Mouse (Mus musculus): ENCODE data around the gene Gdf2. TPM values are rescaled to one million over a fixed set of nuclear protein-coding genes. Genes with fewer than 3 reads are reported as not detected.

Gdf2 gene
- not detected in 2 replicates for total RNA-seq (2012; rRNA removed)
- not detected for polyA plus RNA-seq (2012; ENCODE audit: insufficient read depth in 1 of 2, insufficient read length in 2 of 2, low read depth in 1 of 2, low replicate concordance in 2 of 2, missing spikeins in 1 of 2)

GRCm38 (mm10) chr14:33940739-33941138 is at the start of gene Gdf2:
Gene Gdf2 (plus strand): TSS chr14:33941039.
- H3K4me3 ChIP-seq (ENCODE audit: control insufficient read depth in 1 of 2, insufficient read depth in 1 of 2, low read depth in 2 of 2, low read length in 2 of 2) = no peak within 1 kb of the TSS
- H3K27ac ChIP-seq (ENCODE audit: control insufficient read depth, low read depth, low read length) = no peak within 1 kb of the TSS
- no peak within 1 kb of the TSS for H3K9ac ChIP-seq (ENCODE audit: control insufficient read depth, low read depth, low read length, poor library complexity, severe bottlenecking)
- no peak for DNase-seq (ENCODE audit: low read depth, low spot score)
- H3K79me2 ChIP-seq (ENCODE audit: control insufficient read depth, insufficient read depth, low read length, poor library complexity) = no peaks in the 10 kb centered on the region
- TF ChIP-seq ZMIZ1 (IDR thresholded peaks at IDR 0.05; ENCODE audit: low read depth, low read length) (no peak), USF2 (IDR thresholded peaks at IDR 0.05; ENCODE audit: borderline replicate concordance in 1 of 2, insufficient read depth in 1 of 2, low read depth in 1 of 2, low read length in 2 of 2) (no peak), MXI1 (IDR thresholded peaks at IDR 0.05; ENCODE audit: low read depth, low read length) (no peak), NELFE (IDR thresholded peaks at IDR 0.05; ENCODE audit: low read depth, low read length) (no peak), ZC3H11A (IDR thresholded peaks at IDR 0.05; ENCODE audit: low read depth, low read length) (no peak), CTCF (IDR thresholded peaks at IDR 0.05 in 2 of 3, conservative IDR thresholded peaks at IDR 0.05 in 1 of 3; ENCODE audit: control insufficient read depth in 1 of 3, insufficient read depth in 1 of 3, low read depth in 2 of 3, low read length in 3 of 3, poor library complexity in 1 of 3, severe bottlenecking in 1 of 3) (no peak), ZKSCAN1 (IDR thresholded peaks at IDR 0.05; ENCODE audit: low read depth, low read length) (no peak), CHD2 (IDR thresholded peaks at IDR 0.05; ENCODE audit: low read length) (no peak), RAD21 (IDR thresholded peaks at IDR 0.05; ENCODE audit: low read depth, low read length) (no peak), SIN3A (IDR thresholded peaks at IDR 0.05; ENCODE audit: low read length) (no peak), UBTF (IDR thresholded peaks at IDR 0.05; ENCODE audit: borderline replicate concordance, insufficient read depth, low read depth, low read length) (no peak), E2F4 (IDR thresholded peaks at IDR 0.05; ENCODE audit: borderline replicate concordance, low read depth, low read length) (no peak), USF1 (IDR thresholded peaks at IDR 0.05; ENCODE audit: low read depth, low read length) (no peak), ZNF384 (IDR thresholded peaks at IDR 0.05; ENCODE audit: low read depth, low read length) (no peak), MYC (IDR thresholded peaks at IDR 0.05; ENCODE audit: low read depth, low read length) (no peak), GATA1 (IDR thresholded peaks at IDR 0.05; ENCODE audit: low read depth, low read length) (no peak), POLR2AphosphoS2 (IDR thresholded peaks at IDR 0.05; ENCODE audit: low read length) (no peak)
- no peaks in the 10 kb centered on the region for H3K4me1 ChIP-seq (ENCODE audit: control insufficient read depth in 1 of 2, insufficient read depth in 2 of 2, low read length in 2 of 2)
- H3K27me3 ChIP-seq (ENCODE audit: control insufficient read depth in 1 of 2, insufficient read depth in 2 of 2, low read length in 2 of 2) = no peaks in the 10 kb centered on the region
- H3K9me3 ChIP-seq (replicated peaks; ENCODE audit: insufficient read depth, low read length) = no peaks in the 10 kb centered on the region
- no peaks in the 10 kb centered on the region for H3K36me3 ChIP-seq (ENCODE audit: control insufficient read depth in 1 of 2, insufficient read depth in 2 of 2, low read length in 2 of 2)

- no peak overlapping the region for H3K27ac ChIP-seq (ENCODE audit: control insufficient read depth, low read depth, low read length)
- H3K36me3 ChIP-seq (ENCODE audit: control insufficient read depth in 1 of 2, insufficient read depth in 2 of 2, low read length in 2 of 2) = no peaks in the 10 kb centered on the region
- no peaks in the 10 kb centered on the region for H3K79me2 ChIP-seq (ENCODE audit: control insufficient read depth, insufficient read depth, low read length, poor library complexity)
- no peaks in the 10 kb centered on the region for H3K27me3 ChIP-seq (ENCODE audit: control insufficient read depth in 1 of 2, insufficient read depth in 2 of 2, low read length in 2 of 2)
- H3K4me1 ChIP-seq (ENCODE audit: control insufficient read depth in 1 of 2, insufficient read depth in 2 of 2, low read length in 2 of 2) = no peaks in the 10 kb centered on the region
- DNase-seq (ENCODE audit: low read depth, low spot score) = no peak
- no peak overlapping the region for H3K9ac ChIP-seq (ENCODE audit: control insufficient read depth, low read depth, low read length, poor library complexity, severe bottlenecking)
- no peak for TF ChIP-seq POLR2A (IDR thresholded peaks at IDR 0.05; ENCODE audit: control insufficient read depth in 1 of 2, insufficient read depth in 1 of 2, low read depth in 1 of 2, low read length in 2 of 2, poor library complexity in 1 of 2)
- no peak for TF ChIP-seq MAFK (IDR thresholded peaks at IDR 0.05; ENCODE audit: borderline replicate concordance, low read depth, low read length)
- TF ChIP-seq ZMIZ1 (IDR thresholded peaks at IDR 0.05; ENCODE audit: low read depth, low read length) = no peak
- no peak for TF ChIP-seq ETS1 (IDR thresholded peaks at IDR 0.05; ENCODE audit: low read depth, low read length)
- no peak for TF ChIP-seq TBP (IDR thresholded peaks at IDR 0.05; ENCODE audit: low read depth, low read length)
- TF ChIP-seq TCF12 (IDR thresholded peaks at IDR 0.05; ENCODE audit: low read depth, low read length) = no peak
- TF ChIP-seq ZC3H11A (IDR thresholded peaks at IDR 0.05; ENCODE audit: low read depth, low read length) = no peak
- no peak for TF ChIP-seq RAD21 (IDR thresholded peaks at IDR 0.05; ENCODE audit: low read depth, low read length)
- H3K4me3 ChIP-seq (ENCODE audit: control insufficient read depth in 1 of 2, insufficient read depth in 1 of 2, low read depth in 2 of 2, low read length in 2 of 2) = no peak overlapping the region
- no peaks in the 10 kb centered on the region for H3K9me3 ChIP-seq (replicated peaks; ENCODE audit: insufficient read depth, low read length)
Measured at GRCm38 (mm10) chr14:33891507-33891906, 49.3 kb upstream of the Gdf2 start.
